Mouse (Mus musculus): Measurements from ENCODE around the gene Bahcc1.

DNA sequence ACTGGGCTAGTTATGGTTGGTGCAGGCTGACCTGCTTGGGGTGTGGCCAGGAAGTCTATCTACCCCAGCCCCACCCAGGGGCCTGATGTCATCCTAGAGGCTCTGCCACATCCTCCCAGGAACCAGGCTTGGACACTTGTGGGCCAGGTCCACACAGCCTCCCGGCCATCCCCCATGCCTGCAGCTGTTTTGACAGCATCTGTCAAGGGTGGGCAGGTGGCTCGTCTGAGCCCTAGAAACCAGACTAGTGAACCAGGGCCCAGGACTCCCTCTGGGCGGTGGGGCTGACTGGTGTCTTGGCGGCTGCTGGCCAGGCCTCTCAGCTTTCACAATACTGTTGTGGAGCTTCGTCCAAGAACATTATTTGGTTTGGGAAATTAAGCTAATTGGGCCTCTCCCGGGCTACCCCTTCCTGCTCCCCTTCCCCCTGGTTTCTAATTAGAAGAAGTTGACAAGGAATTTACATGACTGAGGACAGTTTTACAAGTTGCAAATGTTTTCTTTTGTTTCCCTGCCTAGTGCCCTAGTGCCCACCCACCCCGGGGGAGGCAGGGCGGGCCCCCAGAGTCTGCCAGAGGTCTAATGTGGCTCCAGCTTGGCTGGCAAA lies 36.9 kb downstream of the Bahcc1 start:
- TF ChIP-seq CTCF (IDR thresholded peaks at IDR 0.05; ENCODE audit: low read depth) = no peak
- TF ChIP-seq EP300 (IDR thresholded peaks at IDR 0.05; ENCODE audit: low read depth) = no peak
